Mouse (Mus musculus) ZHBTc4 (cell line): Measurements from ENCODE around the gene BC030870.
A peak's percentile ranks its signal among the peaks of the same experiment; 100 is the strongest.

Experiments used
- DNase-seq: peaks from one replicate; pipeline ENCODE4 v3.0.0-alpha.2; 2011; ENCODE audit warnings: low read depth, low spot score

The BC030870 gene

DNA sequence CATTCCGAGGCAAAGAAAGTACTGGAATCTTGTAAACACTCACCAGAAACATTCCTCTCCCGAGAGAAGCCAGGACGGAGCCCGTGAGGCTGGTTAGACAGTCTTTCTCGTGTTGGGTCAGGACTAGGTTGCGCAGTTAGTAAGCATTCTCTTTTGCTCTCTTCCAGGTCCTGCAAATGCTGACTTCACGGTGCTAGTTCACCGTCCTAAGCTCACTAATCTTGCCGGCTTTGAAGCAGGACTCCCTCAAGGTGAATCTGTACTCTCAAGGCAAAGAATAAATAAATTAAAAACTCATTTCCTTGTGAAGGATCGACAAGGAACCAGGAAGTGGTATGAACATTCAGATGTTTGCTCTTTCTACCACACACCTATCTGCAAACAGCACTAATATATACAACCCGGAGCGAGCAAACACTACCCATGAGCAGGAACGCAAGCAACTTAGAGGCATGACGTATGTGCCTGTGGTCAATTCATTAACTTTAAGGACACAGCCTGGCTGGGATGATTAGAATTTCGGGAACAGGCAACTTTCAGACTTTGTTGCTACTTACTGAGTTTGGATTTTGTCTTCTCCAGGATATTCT lies at the start of gene BC030870:
TSS of gene BC030870 (minus strand) at position 365 of the 590 bp plus-strand sequence.
- no peak for DNase-seq

DNA sequence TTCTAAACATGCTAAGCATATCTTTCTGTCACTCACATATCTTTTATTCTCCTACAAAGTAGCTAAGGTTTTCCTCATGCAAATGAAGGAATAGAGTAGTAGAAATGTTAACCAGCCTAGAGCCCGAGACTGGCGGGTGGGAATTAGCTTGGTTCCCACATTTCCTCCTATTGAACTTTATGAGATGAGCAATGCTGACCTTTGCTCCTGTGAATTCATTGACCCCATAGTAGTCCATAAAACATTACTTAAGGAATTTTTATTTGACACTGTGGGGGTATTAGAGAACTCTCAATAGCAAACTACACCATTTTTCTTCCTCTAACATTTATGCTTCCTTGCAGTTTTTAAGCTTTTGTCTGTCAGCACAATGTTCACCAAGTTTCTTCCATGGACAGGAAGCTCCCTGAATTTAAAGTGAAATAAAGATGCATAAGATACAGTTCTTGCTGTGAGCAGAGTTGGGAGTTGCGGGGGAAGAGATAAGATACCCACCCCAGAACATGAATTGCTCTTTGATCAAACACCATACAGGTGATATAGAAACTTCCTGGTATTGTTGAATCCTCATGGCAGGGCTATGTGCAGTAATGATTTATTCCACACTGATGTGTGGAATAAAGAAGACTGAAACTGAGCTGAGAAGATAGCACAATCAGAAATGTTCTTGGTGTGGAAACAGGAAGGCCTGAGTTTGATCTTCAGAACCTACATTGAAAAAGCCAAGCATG lies 45.5 kb upstream of the BC030870 start:
- DNase-seq: no peak

DNA sequence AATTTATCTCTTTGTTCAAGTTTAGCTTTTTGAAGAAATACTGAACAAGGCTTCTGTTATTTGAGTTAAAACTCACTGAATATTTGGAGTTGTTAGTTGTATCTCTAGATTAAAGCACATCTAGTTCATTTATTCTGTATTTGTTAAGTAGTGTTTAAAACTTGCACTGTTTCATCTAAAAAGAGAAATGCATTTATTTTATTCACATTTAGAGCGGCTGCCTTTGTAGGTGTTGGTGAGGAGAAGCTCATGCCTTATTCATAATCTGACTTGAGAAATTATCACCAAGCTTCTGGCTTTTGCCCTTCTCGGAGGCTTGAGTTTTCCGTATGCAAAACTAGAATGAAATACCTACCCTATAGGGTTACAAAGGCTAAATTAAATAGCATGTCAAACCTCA lies 39.8 kb upstream of the BC030870 start:
- no peak for DNase-seq

DNA sequence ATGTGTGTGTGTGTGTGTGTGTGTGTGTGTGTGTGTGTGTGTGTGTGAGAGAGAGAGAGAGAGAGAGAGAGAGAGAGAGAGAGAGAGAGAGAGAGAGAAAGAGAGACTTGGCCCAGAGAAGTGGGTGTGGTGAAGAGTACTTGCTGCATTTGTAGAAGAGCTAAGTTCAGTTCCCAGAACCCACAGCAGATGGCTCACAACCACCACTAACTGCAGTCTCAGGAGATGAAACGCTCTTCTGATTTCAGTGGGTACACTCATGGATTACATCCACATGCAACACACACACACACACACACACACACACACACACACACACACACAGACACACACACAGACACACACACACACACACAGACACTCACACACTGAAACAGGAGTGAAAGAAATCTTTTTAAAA lies 31.3 kb upstream of the BC030870 start:
- DNase-seq: peak; percentile 25

DNA sequence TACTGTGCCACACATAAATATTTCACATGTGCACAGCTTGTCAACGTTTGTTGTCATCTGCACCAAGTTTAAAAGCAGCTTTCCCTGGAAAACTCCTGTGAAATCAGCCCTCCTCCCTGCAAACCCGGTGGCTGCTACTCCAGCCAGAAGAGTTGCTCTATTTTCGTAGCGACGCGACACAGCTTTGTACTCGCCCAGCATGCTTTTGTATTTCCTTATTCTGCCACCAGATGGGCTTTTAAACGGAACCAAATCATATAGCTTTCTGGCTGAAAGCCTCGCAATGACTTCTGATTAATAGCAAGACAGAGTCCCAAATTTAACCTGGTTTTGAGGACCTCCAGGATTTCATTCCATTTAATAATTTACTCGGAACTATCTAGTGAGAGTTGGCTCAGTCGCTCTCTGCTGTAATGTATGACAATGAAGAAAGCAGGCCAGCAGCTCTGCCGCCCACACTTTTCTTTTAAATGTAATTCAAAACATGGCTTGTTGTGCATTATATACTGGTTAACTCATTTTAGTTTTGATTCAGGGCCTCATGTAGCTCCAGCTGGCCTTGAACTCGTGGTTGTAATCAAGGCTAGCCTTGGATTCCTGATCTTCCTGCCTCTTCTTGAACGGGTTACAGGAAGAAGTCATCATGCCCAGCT lies 29.9 kb upstream of the BC030870 start:
- DNase-seq: no peak

DNA sequence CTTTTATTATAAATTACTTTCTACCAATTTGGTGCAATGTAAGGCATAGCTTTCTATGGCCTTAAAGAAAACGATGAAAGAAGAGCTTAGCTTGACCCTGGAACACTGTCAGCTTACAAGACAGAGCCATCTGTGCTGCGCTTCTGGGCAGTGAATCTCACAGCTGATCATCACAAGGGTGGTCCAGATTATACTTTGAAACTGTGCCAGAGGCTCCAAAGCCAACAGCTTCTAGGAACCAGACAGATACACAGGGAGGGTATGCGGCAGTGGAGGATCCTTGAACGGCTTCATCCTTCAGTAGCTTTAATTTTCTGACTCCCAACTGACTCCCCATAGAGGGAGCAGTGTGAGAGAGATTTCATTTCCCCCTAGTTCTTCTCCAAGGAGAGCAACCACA lies 28.5 kb upstream of the BC030870 start:
- no peak for DNase-seq

DNA sequence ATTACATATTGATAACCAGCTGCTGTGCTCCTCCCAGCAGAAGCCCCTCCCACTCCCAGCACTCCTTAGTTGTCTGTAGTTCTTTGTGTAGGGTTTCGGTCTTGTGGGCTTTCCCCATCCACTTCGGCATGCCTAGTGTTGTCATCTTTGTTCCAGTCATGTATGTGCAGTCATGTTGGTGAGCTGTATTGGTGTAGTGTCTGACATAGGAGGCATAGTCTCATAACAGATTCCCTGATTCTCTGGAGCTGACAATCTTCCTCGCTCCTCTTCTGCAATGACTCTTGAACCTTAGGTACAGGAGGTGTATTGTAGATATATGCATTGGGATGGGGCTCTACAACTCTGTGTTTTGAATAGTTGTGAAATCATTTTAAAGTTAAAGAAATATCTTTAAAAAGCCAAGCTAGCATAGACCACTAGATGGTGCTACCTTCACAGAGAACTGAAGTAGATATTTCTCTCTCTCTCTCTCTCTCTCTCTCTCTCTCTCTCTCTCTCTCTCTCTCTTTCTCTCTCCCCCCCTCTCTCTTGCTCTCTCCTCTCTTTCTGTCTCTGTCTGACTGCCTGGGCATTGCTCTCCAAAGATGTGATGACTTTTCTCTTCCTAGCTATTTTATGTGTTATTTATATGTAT lies 9.6 kb upstream of the BC030870 start:
- DNase-seq: no peak

DNA sequence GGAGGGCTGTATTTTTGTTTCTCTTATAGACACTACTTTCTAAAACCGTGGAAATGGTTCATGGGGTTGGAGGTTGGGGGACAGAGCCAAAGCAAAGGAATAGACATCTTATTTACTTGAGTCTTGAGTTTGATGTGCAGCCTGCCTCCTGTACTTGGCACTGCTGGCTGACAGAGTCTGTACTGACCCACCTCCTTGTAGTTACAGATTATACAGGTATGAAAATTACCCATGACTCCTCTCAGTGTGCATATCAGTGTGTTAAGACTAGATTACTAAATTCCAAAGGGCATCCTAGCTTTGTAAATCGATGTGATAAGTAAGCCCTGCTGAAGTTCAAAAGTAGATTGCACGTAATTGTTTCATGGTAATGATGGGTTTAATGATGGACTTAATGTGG lies 2.9 kb downstream of the BC030870 start:
- no peak for DNase-seq

DNA sequence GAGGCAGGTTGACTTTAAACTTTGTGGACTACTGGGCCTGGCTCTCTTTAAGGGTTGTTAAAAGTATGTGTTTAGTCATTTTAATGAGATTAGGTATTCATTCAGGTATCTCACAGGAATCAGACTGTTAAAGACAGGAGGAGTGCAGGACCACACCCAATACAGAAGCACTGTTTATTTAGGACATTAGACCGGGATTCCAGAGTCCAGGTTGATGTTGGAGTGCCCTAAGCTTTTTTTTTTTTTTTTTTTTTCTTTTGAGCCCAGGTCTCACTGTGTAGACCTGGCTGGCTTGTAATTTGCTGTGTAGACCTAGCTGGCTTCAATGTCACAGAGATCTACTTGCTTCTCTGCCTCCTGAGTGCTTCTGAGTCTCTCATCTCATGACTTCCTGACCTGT lies 3.3 kb downstream of the BC030870 start:
- DNase-seq: no peak

DNA sequence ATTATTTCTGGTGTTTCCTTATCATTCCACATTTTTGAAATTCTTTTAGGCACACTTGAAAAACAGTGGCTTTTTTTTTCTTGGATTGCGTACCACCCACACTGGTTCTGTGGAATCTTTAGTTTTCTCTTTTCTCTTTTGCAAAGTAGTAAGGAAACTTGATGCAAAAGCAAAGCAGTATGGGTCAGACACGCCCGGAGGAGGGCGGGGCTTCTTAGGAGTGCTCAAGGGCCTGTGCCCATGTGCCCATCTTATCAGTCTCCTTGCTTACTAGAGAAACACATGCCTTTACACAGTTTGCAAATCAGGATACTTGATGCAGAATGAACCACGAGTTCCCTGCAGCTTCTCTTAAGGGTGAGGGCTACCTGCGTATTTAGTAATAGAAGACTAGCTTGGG lies 17.3 kb downstream of the BC030870 start:
- DNase-seq: no peak

DNA sequence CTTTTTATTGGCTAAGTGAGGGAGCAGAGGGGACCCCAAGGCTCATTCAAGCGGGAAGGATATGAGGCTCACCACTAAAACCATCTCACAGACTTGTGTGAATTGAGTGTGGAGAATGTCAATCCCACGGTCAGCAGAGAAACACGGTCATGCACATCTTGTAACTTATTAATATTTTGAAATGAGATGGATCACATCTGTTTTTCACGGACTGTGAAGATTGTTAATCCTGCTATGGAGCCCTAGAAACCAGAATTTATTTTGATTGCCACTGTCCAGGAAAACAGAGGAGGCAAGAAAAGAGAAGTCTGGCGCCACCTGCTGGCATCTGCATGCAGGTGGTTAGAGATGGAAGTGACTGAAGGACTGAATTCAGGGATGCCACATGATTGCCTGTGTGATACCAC lies 19.1 kb downstream of the BC030870 start:
- DNase-seq: peak; percentile 88

DNA sequence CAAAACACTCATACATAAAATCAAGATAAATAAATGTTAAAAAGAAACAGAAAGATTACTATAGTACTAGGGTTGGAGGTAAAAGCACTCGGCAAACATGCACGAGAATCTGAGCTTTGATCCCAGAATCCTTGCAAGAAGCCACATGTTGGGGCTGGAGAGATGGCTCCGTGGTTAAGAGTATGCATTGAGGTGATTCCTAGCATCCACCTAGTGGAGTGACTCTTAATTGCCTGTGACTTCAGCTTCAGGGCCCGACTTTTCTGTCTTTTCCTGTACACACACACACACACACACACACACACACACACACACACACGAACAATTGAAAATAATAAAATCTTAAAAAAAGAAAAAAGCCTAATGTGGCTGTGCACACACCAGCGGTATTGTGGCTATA lies 20.4 kb downstream of the BC030870 start:
- peak; percentile 37 for DNase-seq

DNA sequence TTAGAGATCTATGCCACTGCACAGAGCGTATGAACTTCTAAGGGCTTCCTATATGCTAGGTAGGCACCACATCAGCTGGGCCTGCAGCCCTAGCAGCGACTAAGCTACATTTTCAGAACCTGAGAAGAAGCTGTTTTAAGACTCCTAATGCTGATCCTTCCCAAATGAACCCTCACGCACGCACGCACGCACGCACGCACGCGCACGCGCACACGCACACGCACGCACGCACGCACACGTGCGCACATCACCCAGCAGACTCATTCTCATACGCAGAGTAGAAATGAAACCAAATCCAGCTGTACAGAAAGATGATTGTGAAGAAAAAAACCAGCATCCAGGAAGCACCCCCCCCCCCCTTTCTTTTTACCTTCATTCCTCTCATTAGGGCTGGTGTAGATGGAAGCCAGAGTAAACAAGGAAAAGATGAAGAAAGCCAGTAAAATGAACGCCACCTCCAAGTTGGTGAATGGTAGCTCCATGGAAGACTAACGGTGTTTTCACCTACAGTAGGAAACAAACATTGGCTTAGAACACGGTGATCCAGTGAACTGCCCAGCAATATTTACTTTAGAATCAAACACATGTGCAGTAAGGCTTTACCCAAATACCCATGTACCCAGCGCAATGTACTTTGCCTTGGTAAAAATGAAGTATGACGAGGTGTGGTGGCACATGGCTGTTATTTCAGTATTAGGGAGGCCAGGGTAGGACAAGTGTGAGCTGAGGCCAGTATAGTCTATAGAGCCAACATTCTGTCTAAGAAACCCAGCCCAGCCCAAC lies 21.2 kb downstream of the BC030870 start:
- peak; percentile 58 for DNase-seq

DNA sequence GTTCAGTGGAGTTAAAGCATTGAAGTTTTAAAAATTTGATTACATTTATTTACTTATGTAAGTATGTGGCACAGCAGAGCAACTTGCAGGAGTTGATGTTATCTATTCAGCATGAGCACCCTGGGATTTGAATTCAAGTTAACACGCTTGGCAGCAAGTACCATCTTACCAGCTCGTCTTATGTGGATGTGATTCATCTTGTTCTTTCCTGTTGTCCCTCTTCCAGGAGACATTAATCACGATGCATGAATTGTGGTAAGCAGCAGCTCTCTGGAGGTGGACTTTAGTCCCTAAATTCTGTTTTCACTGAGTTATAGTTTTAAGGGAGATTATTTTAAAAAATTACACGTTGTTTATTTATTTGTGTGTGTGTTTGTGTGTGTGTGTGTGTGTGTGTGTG lies 25.3 kb downstream of the BC030870 start:
- no peak for DNase-seq

DNA sequence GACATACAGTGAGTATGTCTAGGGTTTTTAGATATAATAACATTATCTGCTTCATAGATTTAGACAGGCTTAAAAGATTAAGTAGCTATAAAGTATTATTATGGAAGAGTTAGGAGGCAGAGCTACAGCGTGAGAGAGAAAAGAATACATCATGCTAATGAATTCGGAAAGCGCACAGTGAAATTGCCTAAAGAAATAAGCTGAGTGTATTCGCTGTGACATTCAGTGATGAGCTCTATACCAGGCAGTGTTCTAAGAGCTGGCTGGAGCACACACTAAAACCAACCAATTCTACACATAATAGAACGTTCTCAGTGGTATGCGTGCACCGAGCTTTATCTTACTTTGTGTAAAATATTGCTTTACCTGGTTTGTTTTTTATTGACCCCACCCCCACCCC lies 25.7 kb downstream of the BC030870 start:
- DNase-seq: no peak

DNA sequence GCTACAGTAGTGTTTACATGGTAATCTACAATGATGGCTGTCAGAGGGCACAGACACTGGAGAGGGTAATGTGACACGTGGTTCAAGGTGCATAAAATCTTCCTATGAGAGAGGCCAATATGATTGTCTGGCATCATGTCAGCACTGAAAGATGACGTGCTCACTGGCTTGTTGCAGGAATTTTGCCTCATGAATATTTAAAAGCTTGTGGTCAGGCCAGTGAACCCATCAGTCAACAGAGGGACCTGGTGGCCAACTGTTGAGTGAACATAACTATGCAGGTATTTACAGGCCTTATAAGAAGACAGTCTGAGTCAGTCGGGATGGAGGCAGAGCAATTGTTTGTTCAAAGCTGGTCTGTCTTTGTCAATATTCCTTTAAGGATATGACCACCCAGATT lies 29.6 kb downstream of the BC030870 start:
- no peak for DNase-seq

DNA sequence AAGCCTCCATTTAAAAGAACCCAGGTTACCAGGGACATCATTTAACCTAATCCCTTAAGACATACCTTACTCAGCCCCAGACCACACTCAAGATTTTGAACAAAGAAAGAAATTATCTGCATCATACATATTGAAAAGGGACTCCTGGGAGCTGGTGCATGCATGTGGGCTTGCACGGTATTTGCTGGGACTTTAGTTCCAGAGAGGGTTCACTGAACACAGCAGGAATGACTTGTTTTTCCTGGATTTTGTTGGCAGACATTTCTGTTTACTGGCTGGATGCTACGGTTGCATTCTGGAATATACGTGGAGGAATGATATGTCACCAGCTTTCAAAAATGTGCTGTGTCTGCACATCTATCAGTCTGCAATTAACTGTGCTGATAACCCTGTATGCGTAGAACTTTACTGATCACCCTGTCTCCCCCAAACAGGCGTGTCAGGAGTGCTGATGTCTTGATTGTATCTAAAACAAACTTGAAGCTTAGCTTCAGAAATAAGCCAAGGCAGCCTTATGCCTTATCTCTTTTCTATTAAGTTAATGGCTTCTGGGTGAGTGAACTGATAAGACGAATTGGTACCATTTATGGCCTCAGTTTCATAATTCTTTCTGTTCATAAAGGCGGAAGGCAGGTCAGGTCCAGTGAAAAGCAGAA lies 31.5 kb downstream of the BC030870 start:
- DNase-seq: no peak

DNA sequence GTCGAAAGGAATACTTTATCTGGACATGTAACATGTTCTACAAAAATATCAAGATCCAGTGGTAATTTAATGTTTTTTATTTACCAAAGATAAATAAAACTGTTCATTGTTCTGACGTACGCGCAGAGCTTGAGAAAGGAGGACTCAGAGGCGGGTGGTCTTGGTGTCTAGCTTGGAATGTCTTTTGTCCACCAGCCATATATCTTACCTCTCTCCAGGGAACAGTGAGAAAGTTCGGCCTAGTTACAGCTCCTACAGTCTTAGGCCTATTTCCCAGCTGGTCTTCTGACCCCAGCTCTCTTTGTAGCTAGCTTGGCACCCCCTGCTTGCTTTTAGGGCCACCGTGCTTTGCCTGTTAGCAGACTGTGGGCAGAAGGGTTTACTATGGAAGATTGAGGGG lies 39.6 kb downstream of the BC030870 start:
- DNase-seq: no peak

DNA sequence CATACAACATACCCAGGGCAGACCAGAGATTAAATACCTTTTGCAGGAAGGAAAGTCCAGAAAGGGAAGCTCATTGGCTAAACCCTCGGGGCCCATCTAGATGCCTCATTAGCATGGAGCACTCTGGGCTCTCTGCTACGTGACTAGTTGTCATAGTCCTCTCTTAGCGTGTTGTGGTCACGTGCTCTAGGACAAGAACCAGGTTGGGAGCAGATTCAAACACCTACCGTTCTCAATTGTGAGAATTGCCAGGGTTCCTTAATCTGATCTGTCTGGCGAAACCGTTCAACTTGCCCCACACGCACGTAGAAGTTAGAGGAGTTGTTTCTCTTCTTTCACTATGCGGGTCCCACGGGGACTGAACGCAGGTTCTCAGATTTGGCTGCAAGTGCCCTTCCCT lies 41.2 kb downstream of the BC030870 start:
- peak; percentile 48 for DNase-seq

DNA sequence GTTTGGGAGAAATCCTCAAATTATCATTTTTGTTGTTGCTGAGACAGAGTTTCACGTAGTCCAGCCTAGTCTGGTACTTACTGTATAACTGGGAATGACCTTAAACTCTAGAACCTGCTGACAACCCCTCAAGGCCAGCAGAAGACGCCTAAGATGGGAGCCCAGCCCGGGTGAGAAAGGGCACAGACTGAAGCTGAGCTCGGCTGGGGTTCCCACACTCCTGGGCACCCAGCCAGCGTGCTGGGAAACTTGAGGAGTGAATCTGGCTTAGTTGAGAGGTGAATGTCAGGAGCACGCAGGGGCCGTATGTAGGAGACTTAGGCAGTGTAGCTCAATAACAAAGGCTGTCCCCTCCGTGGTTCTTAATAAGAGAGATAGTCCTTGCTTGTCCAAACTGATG lies 41.7 kb downstream of the BC030870 start:
- no peak for DNase-seq

DNA sequence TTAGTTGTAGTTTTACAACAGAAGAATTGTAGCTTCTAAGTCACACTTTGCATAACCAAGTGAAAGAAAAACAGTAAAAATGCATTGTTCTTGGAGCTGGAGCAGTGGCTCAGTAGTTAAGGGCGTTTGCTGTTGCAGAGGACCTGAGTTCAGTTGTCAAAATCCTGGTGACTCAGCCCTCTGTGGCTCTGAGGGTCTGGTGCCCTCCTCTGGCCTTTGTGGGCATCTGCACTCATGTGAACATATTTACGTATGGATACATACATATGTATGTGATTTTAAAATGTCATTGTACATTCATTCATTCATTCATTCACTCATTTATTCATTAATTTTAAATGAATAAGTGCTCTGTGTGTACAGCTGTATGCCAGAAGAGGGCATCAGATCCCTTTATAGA lies 43.7 kb downstream of the BC030870 start:
- DNase-seq: peak; percentile 88
